12 mouse cellular contexts compared by ENCODE assay signal in the genomic region with DNA sequence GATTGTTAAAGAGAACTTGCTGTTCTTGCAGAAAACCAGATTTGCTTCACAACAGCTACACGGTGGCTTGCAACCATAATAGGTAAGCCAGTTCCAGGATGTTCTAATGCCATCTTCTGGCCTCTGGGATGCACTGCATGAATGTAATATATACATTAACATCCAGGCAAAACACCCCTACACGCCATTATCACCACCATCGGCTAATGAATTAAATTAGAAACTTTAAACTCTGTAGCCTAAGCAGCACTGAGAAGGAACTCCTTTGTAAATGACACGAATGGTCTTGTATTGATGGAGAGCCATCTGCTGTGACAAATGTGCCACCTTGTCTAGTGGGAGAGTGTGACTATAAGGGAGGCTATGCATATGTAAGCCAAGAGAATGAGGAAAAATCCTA. TPM values are rescaled to one million over a fixed set of nuclear protein-coding genes. Genes with fewer than 3 reads are reported as not detected.
DNase-seq lines count a peak whose midpoint lies in the region; ATAC-seq lines count a peak whose summit lies in the region.
"Had no signal": no experiment of that assay in that cellular context is flagged by ENCODE, and none has a peak within 500 bp of the region (broad histone marks: within the 10 kb centered on the region; RNA-seq: fewer than 3 reads in every experiment).

No protein-coding gene starts in this region.

- 53% methylated on average over 4 of the region's 4 CpGs for WGBS in forebrain, embryonic 13.5 days
- 69% methylated on average over 4 of the region's 4 CpGs for WGBS in forebrain, embryonic 10.5 days

- no peaks in the 10 kb centered on the region for H3K27me3 ChIP-seq in forebrain, embryonic 13.5 days
- H3K27me3 ChIP-seq in forebrain, embryonic 10.5 days (ENCODE audit: poor library complexity, severe bottlenecking): no peaks in the 10 kb centered on the region
- H3K27me3 ChIP-seq: embryonic facial prominence, embryonic 12.5 days had no signal

- ATAC-seq in forebrain, embryonic 13.5 days: peak; percentile 36; the same call in 1 of the 2 replicates
- ATAC-seq: CD4-positive, CD25-positive, alpha-beta regulatory T cell, adult 4 months had no signal

- no peaks in the 10 kb centered on the region for H3K36me3 ChIP-seq in forebrain, embryonic 13.5 days (ENCODE audit: poor library complexity, severe bottlenecking)
- no peaks in the 10 kb centered on the region for H3K36me3 ChIP-seq in forebrain, embryonic 10.5 days (replicated peaks)
- H3K36me3 ChIP-seq: embryonic facial prominence, embryonic 12.5 days; heart, embryonic 13.5 days had no signal

- no peaks in the 10 kb centered on the region for H3K9me3 ChIP-seq in forebrain, embryonic 13.5 days (replicated peaks)
- H3K9me3 ChIP-seq in forebrain, embryonic 10.5 days: no peaks in the 10 kb centered on the region
- H3K9me3 ChIP-seq: embryonic facial prominence, embryonic 12.5 days; heart, embryonic 13.5 days had no signal

- intact Hi-C loops in left cerebral cortex, postnatal 36 days (cut with DNase I): loop anchor here (5.0 kb wide), 1 partner anchor 203 kb away; no protein-coding TSS in a partner anchor

- no peak overlapping the region for H3K27ac ChIP-seq in forebrain, embryonic 13.5 days
- no peak overlapping the region for H3K27ac ChIP-seq in forebrain, embryonic 10.5 days
- H3K27ac ChIP-seq: embryonic facial prominence, embryonic 12.5 days; heart, embryonic 13.5 days had no signal

- no peak overlapping the region for H3K9ac ChIP-seq in forebrain, embryonic 13.5 days
- H3K9ac ChIP-seq: embryonic facial prominence, embryonic 12.5 days; heart, embryonic 13.5 days had no signal

- no peak overlapping the region for H3K4me3 ChIP-seq in forebrain, embryonic 13.5 days
- no peak overlapping the region for H3K4me3 ChIP-seq in forebrain, embryonic 10.5 days
- H3K4me3 ChIP-seq: embryonic facial prominence, embryonic 12.5 days; heart, embryonic 13.5 days had no signal

- no peaks in the 10 kb centered on the region for H3K4me1 ChIP-seq in forebrain, embryonic 13.5 days
- no peaks in the 10 kb centered on the region for H3K4me1 ChIP-seq in forebrain, embryonic 10.5 days
- H3K4me1 ChIP-seq: embryonic facial prominence, embryonic 12.5 days; heart, embryonic 13.5 days had no signal

- no peak overlapping the region for H3K4me2 ChIP-seq in forebrain, embryonic 13.5 days
- H3K4me2 ChIP-seq: embryonic facial prominence, embryonic 12.5 days; heart, embryonic 13.5 days had no signal

- DNase-seq in forebrain, embryonic 10.5 days (ENCODE audit: extremely low spot score, low spot score): no peak
- peak; percentile 6 for DNase-seq in layer of hippocampus, adult 11-12 months (ENCODE audit: low spot score)
- no peak for DNase-seq in layer of hippocampus, adult 9-10 months (ENCODE audit: low spot score)
- DNase-seq in MN1 (ENCODE audit: low spot score): peak; percentile 16
- DNase-seq in left cerebral cortex, postnatal 36 days (ENCODE audit: low spot score in 2 of 2): peak; percentile 13 to 20
- DNase-seq in spleen, postnatal 4 days (ENCODE audit: low spot score in 2 of 2): no peak
- DNase-seq in adrenal gland, adult (ENCODE audit: inconsistent age in 2 of 2, low spot score in 1 of 2): no peak
- DNase-seq: lung, adult 18-20 months had no signal

RNA-seq across cellular contexts. Expression of a gene that starts 11.5 kb away (rescaled TPM):
- polyA plus RNA-seq in forebrain, embryonic 13.5 days (2015; fragmentation: Nextera tagmentation; extraction: Ambion mirVana): 0.11 and 0.28 TPM in 2 replicates
- 0.16 and 0.22 TPM in 2 replicates for polyA plus RNA-seq in forebrain, embryonic 10.5 days (2016; fragmentation: Nextera tagmentation; extraction: Ambion mirVana)
- under 1 TPM; 0.27 to 0.86 TPM for total RNA-seq in left cerebral cortex, postnatal 36 days (2021)

Comparison
In these comparisons a context has a peak if more than half of its experiments do, and no peak if none do; other contexts are left out.
1. DNase-seq: peak in layer of hippocampus, adult 11-12 months (single experiment), MN1 (single experiment) and left cerebral cortex, postnatal 36 days (2 of 2); none in forebrain, embryonic 10.5 days (single experiment), layer of hippocampus, adult 9-10 months (single experiment), spleen, postnatal 4 days (0 of 2) and adrenal gland, adult (0 of 2).